Mouse (Mus musculus): ENCODE data around the gene Tnnt3. TPM values are rescaled to one million over a fixed set of nuclear protein-coding genes. Genes with fewer than 3 reads are reported as not detected.

Gene Tnnt3
- total and polyA plus RNA-seq, 3 experiments: 3.1 to 13.3 (median 4.1) TPM

- in situ Hi-C loops (cut with MboI; ENCODE audit: low pct_ligation_motif_present, low pct_unique_long_range_greater_than_20kb, low sequenced_read_pairs) (no loop called here), dilution Hi-C loops (cut with MboI; ENCODE audit: extremely low pct_ligation_motif_present, extremely low pct_unique_long_range_greater_than_20kb, low sequenced_read_pairs) (no loop called here)
These were observed 19.3 kb upstream of the Tnnt3 start for GRCm38 (mm10) chr7:142479307-142479706.

GRCm38 (mm10) chr7:142479886-142480285 lies 18.8 kb upstream of the Tnnt3 start:
- H3K4me1 ChIP-seq (ENCODE audit: control insufficient read depth in 1 of 2, insufficient read depth in 2 of 2): peaks cover 0 to 64% of the 10 kb centered on the region in 2 experiments; a peak in 2 of 4 replicates
- in situ Hi-C loops (cut with MboI; ENCODE audit: low pct_ligation_motif_present, low pct_unique_long_range_greater_than_20kb, low sequenced_read_pairs) (no loop called here), dilution Hi-C loops (cut with MboI; ENCODE audit: extremely low pct_ligation_motif_present, extremely low pct_unique_long_range_greater_than_20kb, low sequenced_read_pairs) (no loop called here)
- no peak for TF ChIP-seq MAZ (IDR thresholded peaks at IDR 0.05; ENCODE audit: low read depth, low read length)
- TF ChIP-seq JUN (IDR thresholded peaks at IDR 0.05; ENCODE audit: insufficient read depth, low read depth, low read length): no peak
- TF ChIP-seq MAX (IDR thresholded peaks at IDR 0.05; ENCODE audit: low read length): no peak
- no peak for TF ChIP-seq MYC (IDR thresholded peaks at IDR 0.05; ENCODE audit: low read depth, low read length)
- TF ChIP-seq PAX5 (IDR thresholded peaks at IDR 0.05; ENCODE audit: low read length): no peak
- TF ChIP-seq SIN3A (IDR thresholded peaks at IDR 0.05; ENCODE audit: low read length): no peak
- no peak for TF ChIP-seq ETS1 (conservative IDR thresholded peaks at IDR 0.05; ENCODE audit: low read depth, low read length)
- H3K36me3 ChIP-seq (replicated peaks in 1 of 2; ENCODE audit: control insufficient read depth in 1 of 2, insufficient read depth in 1 of 2, low read length in 1 of 2): peaks cover 57 to 100% of the 10 kb centered on the region in 2 experiments
- H3K27me3 ChIP-seq (replicated peaks): no peaks in the 10 kb centered on the region
- H3K9ac ChIP-seq (ENCODE audit: insufficient read depth, low read depth): no peak overlapping the region
- DNase-seq (ENCODE audit: extremely low read depth): no peak
- H3K9me3 ChIP-seq (replicated peaks; ENCODE audit: low read length): no peaks in the 10 kb centered on the region
- H3K79me2 ChIP-seq (replicated peaks; ENCODE audit: control insufficient read depth, extremely low read depth, insufficient read depth, poor library complexity, severe bottlenecking): peaks cover 11% of the 10 kb centered on the region
- H3K4me3 ChIP-seq (replicated peaks in 1 of 3; ENCODE audit: low read depth in 2 of 3, low read length in 2 of 3, poor library complexity in 1 of 3): no peak overlapping the region
- no peak overlapping the region for H3K4me2 ChIP-seq (ENCODE audit: insufficient read depth, low read depth, poor library complexity, severe bottlenecking)
- no peak overlapping the region for H3K27ac ChIP-seq (ENCODE audit: insufficient read depth, low read depth)

More at GRCm38 (mm10) chr7:142479307-142479706, 19.3 kb upstream of the Tnnt3 start:
- Histone ChIP-seq H3K9ac (ENCODE audit: insufficient read depth, low read depth) (no peak overlapping the region), H3K79me2 (replicated peaks; ENCODE audit: control insufficient read depth, extremely low read depth, insufficient read depth, poor library complexity, severe bottlenecking) (peaks cover 15% of the 10 kb centered on the region), H3K4me1 (ENCODE audit: control insufficient read depth in 1 of 2, insufficient read depth in 2 of 2) (peaks cover 0 to 69% of the 10 kb centered on the region in 2 experiments; a peak in 2 of 4 replicates), H3K27ac (ENCODE audit: insufficient read depth, low read depth) (no peak overlapping the region), H3K9me3 (replicated peaks; ENCODE audit: low read length) (no peaks in the 10 kb centered on the region), H3K27me3 (replicated peaks) (no peaks in the 10 kb centered on the region), H3K4me2 (ENCODE audit: insufficient read depth, low read depth, poor library complexity, severe bottlenecking) (no peak overlapping the region), H3K36me3 (replicated peaks in 1 of 2; ENCODE audit: control insufficient read depth in 1 of 2, insufficient read depth in 1 of 2, low read length in 1 of 2) (peaks cover 54 to 100% of the 10 kb centered on the region in 2 experiments), H3K4me3 (replicated peaks in 1 of 3; ENCODE audit: low read depth in 2 of 3, low read length in 2 of 3, poor library complexity in 1 of 3) (no peak overlapping the region)
- TF ChIP-seq NRF1 (IDR thresholded peaks at IDR 0.05; ENCODE audit: low read depth, low read length) (no peak), MYC (IDR thresholded peaks at IDR 0.05; ENCODE audit: low read depth, low read length) (no peak), POLR2A (IDR thresholded peaks at IDR 0.05; ENCODE audit: low read depth, low read length) (no peak), CHD2 (IDR thresholded peaks at IDR 0.05; ENCODE audit: low read length) (no peak), MAFK (IDR thresholded peaks at IDR 0.05; ENCODE audit: insufficient replicate concordance, low read length) (no peak), USF2 (conservative IDR thresholded peaks at IDR 0.05; ENCODE audit: low read depth, low read length) (no peak), ZNF384 (IDR thresholded peaks at IDR 0.05; ENCODE audit: low read depth, low read length) (no peak), MEF2A (IDR thresholded peaks at IDR 0.05; ENCODE audit: borderline replicate concordance, low read depth, low read length) (no peak), GABPA (IDR thresholded peaks at IDR 0.05; ENCODE audit: insufficient replicate concordance, low read depth, low read length) (no peak), JUND (conservative IDR thresholded peaks at IDR 0.05; ENCODE audit: low read depth, low read length) (no peak), MAX (IDR thresholded peaks at IDR 0.05; ENCODE audit: low read length) (no peak), PAX5 (IDR thresholded peaks at IDR 0.05; ENCODE audit: low read length) (no peak), RAD21 (IDR thresholded peaks at IDR 0.05; ENCODE audit: low read depth, low read length) (no peak), ZKSCAN1 (IDR thresholded peaks at IDR 0.05; ENCODE audit: borderline replicate concordance, low read depth, low read length) (no peak), SIN3A (IDR thresholded peaks at IDR 0.05; ENCODE audit: low read length) (no peak), TBP (conservative IDR thresholded peaks at IDR 0.05; ENCODE audit: low read depth, low read length) (no peak)
- no peak for DNase-seq (ENCODE audit: extremely low read depth)

Data from CH12.LX (cell line).